Mouse (Mus musculus) neural tube, embryonic 12.5 days (tissue): Measurements from ENCODE around the gene Ykt6. TPM values are rescaled to one million over a fixed set of nuclear protein-coding genes. Genes with fewer than 3 reads are reported as not detected.

Experiments
- ATAC-seq: fragments of 200-750 bp; cut with Nextera tagmentation; 2 replicates; pipeline ENCODE4 v1.8.0; 2017; ENCODE audit warnings: low read depth, mild to moderate bottlenecking, moderate TSS enrichment, moderate library complexity; ENCODE audit not compliant: low FRiP score
- H3K27ac ChIP-seq: fragments of 300-500 bp; sonication (generic); 2 replicates; pipeline ENCODE4 v1.5.1; 2016
- H3K27me3 ChIP-seq: fragments of 300-500 bp; sonication (generic); replicated peaks from 2 replicates; pipeline ENCODE4 v1.6.1; 2016; ENCODE audit warnings: mild to moderate bottlenecking
- H3K36me3 ChIP-seq: fragments of 300-500 bp; sonication (generic); 2 replicates; pipeline ENCODE4 v1.6.1; 2016; ENCODE audit warnings: mild to moderate bottlenecking
- H3K4me1 ChIP-seq: fragments of 300-500 bp; sonication (generic); 2 replicates; pipeline ENCODE4 v1.6.1; 2016
- H3K4me2 ChIP-seq: fragments of 300-500 bp; sonication (generic); replicated peaks from 2 replicates; pipeline ENCODE4 v1.6.1; 2016; ENCODE audit warnings: mild to moderate bottlenecking
- H3K4me3 ChIP-seq: fragments of 300-500 bp; sonication (generic); 2 replicates; pipeline ENCODE4 v1.5.1; 2016
- H3K9ac ChIP-seq: fragments of 300-500 bp; sonication (generic); 2 replicates; pipeline ENCODE4 v1.6.1; 2016; ENCODE audit warnings: mild to moderate bottlenecking
- H3K9me3 ChIP-seq: fragments of 300-500 bp; sonication (generic); 2 replicates; pipeline ENCODE4 v1.6.1; 2016; ENCODE audit warnings: mild to moderate bottlenecking
- WGBS: fragments of 180-500 bp; shearing (Covaris S2); methylation state at CpG from one replicate; pipeline ENCODE4 v1.1.7; 2016; 5-methylcytosine and 5-hydroxymethylcytosine counted together
- polyA plus RNA-seq: library from polyadenylated mRNA; unstranded; fragments of >200 nt; fragmentation: Nextera tagmentation; extraction: Ambion mirVana; gene quantifications from 2 replicates; pipeline ENCODE4 v1.2.1, GENCODE M21; 2016

Gene Ykt6
- polyA plus RNA-seq: 59.0 and 62.1 TPM in 2 replicates

DNA sequence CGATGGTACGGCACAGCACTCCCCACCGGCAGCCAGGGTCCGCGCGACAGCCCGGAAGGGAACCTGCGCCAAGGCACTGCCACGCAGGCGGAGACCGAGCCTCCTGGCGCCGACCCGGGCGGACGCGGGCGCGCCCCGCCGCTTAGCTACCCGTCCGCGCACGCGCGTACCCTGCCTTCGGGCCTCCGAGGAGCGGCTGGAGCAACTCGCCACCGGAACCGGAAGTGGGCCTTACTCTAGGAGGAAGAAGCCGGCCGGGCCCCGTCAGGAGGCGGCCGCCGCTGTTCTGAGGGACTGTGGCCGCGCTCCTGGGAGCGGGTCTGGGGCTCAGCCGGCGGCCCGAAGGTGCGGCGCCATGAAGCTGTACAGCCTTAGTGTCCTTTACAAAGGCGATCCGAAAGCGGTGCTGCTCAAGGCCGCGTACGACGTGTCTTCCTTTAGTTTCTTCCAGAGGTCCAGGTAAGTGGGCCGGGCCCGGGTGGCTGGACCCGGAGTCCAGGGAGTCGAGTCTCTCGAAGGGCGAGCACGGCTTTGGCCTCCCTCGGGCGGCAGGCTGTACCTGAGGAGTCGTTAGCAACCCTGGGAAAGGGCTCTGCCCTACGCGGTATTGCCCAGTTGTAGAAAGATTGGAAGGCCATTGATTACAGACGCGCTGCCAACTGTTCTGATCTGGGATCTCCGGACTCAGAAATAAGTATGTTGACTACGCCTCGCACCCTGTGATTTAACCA is at the start of gene Ykt6:
TSS of gene Ykt6 (plus strand) at position 148 of the 731 bp plus-strand sequence.
- Histone ChIP-seq H3K4me1 (peaks cover 14% of the 10 kb centered on the region; the same call in 1 of the 2 replicates), H3K9ac (peak within 1 kb of the TSS; percentile 94), H3K9me3 (no peaks in the 10 kb centered on the region), H3K4me2 (peak within 1 kb of the TSS; percentile 83), H3K4me3 (peak within 1 kb of the TSS; percentile 92), H3K27ac (peak within 1 kb of the TSS; percentile 50; the same call in 1 of the 2 replicates), H3K36me3 (peaks cover 13% of the 10 kb centered on the region), H3K27me3 (no peaks in the 10 kb centered on the region)
- WGBS: under 1% methylated on average over 71 of the region's 71 CpGs
- ATAC-seq: peak; percentile 97

DNA sequence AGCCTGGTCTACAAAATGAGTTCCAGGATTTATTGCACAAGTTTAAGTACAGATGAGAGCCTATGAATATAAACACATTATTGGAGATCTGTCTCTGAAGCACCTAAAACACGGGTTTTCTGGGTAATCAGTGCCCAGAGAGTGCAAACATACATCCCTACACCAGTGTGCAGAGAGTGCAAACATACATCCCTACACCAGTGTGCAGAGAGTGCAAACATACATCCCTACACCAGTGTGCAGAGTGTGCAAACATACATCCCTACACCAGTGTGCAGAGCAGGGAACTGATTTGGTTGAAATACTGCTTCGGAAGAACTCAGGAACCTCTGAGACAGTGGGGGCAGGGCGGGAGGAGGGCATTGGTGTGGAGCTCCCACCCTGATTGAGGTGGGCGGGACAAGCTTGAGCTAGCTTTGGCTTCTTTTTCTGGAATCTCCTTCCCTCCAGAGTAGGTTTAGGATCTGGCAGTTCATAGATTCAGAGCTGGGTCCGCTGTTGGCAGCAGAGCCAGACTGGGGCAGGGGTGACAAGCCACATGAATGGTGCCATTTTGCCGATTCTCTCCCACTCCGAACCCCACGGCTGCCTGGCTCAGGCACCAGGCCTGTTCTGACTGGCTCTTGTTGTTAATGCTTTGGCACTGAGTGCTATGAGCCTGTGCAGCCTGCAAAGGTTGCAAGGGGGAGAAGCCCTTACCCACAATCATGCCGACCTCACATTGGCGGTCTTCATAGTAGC is 49.5 kb upstream of the Ykt6 start:
- peaks cover 20% of the 10 kb centered on the region for H3K4me1 ChIP-seq
- no peak for ATAC-seq
- H3K4me2 ChIP-seq: no peak overlapping the region
- H3K36me3 ChIP-seq: no peaks in the 10 kb centered on the region
- no peak overlapping the region for H3K4me3 ChIP-seq
- no peaks in the 10 kb centered on the region for H3K27me3 ChIP-seq
- H3K9me3 ChIP-seq: no peaks in the 10 kb centered on the region
- no peak overlapping the region for H3K9ac ChIP-seq
- WGBS: 85% methylated on average over 10 of the region's 10 CpGs
- no peak overlapping the region for H3K27ac ChIP-seq

DNA sequence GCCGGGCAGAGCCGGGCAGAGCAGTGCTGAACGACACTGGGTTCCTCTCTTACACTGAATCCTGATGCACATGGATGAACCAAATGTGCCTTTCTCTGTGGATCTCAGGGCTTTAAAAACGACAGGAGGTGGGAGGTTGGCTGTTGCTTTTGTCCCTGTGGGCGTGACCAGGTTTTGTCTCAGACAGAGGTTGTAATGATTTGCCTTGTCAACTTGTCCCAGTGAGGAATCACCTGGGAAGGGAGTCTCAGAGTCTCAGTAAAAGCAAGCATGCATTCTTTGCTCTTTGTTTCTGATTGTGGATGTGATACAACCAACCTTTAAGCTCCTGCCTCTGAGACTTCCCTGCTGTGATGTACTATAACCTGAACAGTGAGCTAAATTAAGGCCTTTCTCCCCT is 48.4 kb upstream of the Ykt6 start:
- ATAC-seq: no peak
- Histone ChIP-seq H3K4me3 (no peak overlapping the region), H3K27ac (no peak overlapping the region), H3K4me1 (peaks cover 9% of the 10 kb centered on the region; the same call in 1 of the 2 replicates), H3K4me2 (no peak overlapping the region), H3K27me3 (no peaks in the 10 kb centered on the region), H3K9me3 (no peaks in the 10 kb centered on the region), H3K9ac (no peak overlapping the region), H3K36me3 (no peaks in the 10 kb centered on the region)
- WGBS: 25% methylated on average over 5 of the region's 5 CpGs

DNA sequence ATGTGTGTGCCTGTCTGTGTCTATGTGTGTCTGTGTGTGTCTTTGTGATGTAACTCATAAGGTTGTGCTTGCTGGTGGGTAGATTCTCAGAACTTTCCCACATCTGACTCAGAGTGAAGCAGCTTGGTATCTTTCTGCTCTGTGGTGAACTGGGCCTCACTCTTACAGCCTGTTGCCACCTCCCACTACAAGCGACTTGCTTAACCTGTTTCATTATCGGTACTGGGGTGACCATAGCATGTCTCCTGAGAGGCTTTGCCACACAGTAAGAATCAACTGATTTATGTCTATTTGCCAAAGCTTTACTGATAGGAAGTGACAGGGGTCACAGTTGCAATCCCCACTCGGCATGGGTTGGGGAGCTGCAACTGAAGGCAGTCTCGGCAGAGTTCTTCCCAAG is 46.9 kb upstream of the Ykt6 start:
- H3K9ac ChIP-seq: no peak overlapping the region
- H3K4me2 ChIP-seq: no peak overlapping the region
- ATAC-seq: no peak
- 86% methylated on average over 4 of the region's 4 CpGs for WGBS
- no peaks in the 10 kb centered on the region for H3K9me3 ChIP-seq
- H3K4me1 ChIP-seq: no peaks in the 10 kb centered on the region
- no peak overlapping the region for H3K27ac ChIP-seq
- no peak overlapping the region for H3K4me3 ChIP-seq
- no peaks in the 10 kb centered on the region for H3K27me3 ChIP-seq
- H3K36me3 ChIP-seq: no peaks in the 10 kb centered on the region

DNA sequence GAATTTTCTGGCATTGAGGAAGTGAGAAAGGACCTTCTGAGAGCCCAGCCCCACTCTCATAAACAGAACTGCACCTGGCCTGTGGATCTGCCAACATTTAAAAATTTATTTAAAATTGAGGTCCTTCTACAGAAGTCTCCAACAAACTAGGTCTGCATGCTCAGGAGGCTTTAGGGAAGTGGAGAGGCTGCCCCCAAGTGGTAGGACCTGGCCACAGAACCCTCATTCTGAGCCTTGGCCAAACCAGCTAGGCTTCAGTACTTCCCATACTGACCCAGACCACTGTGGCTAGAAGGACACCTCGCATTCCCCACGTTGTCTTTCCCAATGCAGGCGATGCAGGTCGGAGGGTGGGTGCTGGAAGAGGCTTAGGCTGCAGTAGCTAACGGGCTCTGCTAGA is 42.9 kb upstream of the Ykt6 start:
- 33% methylated on average over 5 of the region's 5 CpGs for WGBS
- Histone ChIP-seq H3K27ac (no peak overlapping the region), H3K4me1 (no peaks in the 10 kb centered on the region), H3K9ac (no peak overlapping the region), H3K36me3 (no peaks in the 10 kb centered on the region), H3K9me3 (no peaks in the 10 kb centered on the region), H3K4me3 (no peak overlapping the region), H3K4me2 (no peak overlapping the region), H3K27me3 (no peaks in the 10 kb centered on the region)
- no peak; the same call in 1 of the 2 replicates for ATAC-seq

DNA sequence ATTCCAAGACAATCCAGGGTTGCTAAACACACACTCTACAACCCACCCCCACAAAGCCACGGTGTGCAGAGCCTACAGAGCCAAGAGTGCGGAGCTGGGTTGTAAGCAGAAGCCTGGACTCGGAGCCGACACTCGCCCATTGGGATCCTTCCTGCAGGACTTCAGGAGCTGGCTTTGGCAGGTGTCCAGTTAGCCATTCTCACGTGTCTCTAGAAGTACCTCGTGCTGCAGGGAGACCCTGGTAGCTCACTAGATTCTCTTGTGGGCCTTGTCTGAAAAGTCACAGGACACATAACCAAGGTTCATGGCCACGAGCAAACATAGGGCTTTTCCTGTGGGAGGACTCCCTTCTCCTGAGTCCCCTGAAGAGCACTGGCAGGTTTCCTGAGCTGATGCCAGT is 42.2 kb upstream of the Ykt6 start:
- Histone ChIP-seq H3K27me3 (no peaks in the 10 kb centered on the region), H3K9me3 (no peaks in the 10 kb centered on the region), H3K4me1 (no peaks in the 10 kb centered on the region), H3K27ac (no peak overlapping the region), H3K4me2 (no peak overlapping the region), H3K9ac (no peak overlapping the region), H3K4me3 (no peak overlapping the region), H3K36me3 (no peaks in the 10 kb centered on the region)
- ATAC-seq: no peak
- 71% methylated on average over 8 of the region's 8 CpGs for WGBS

DNA sequence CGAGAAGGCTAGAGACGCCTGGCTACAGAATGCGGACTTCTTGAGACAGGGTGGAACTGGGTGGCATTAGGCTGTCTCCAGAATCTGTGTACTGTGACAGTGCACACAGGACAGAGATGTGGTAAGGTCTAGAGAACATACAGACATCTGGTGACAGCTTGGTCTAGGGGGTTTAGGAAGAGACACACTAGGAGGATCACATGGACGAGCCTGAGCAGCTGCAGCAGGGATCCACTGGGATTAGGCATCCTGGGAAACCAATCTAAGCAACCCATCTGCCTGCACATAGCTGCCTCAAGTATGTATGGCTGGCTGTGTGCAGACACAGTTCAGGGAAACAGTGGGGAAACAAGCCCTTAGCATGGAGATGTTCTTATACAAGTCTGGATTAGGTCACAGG is 41.6 kb upstream of the Ykt6 start:
- ATAC-seq: no peak
- no peak overlapping the region for H3K4me2 ChIP-seq
- H3K4me3 ChIP-seq: no peak overlapping the region
- H3K27me3 ChIP-seq: no peaks in the 10 kb centered on the region
- H3K4me1 ChIP-seq: no peaks in the 10 kb centered on the region
- H3K36me3 ChIP-seq: no peaks in the 10 kb centered on the region
- H3K27ac ChIP-seq: no peak overlapping the region
- H3K9ac ChIP-seq: no peak overlapping the region
- 82% methylated on average over 4 of the region's 4 CpGs for WGBS
- no peaks in the 10 kb centered on the region for H3K9me3 ChIP-seq

DNA sequence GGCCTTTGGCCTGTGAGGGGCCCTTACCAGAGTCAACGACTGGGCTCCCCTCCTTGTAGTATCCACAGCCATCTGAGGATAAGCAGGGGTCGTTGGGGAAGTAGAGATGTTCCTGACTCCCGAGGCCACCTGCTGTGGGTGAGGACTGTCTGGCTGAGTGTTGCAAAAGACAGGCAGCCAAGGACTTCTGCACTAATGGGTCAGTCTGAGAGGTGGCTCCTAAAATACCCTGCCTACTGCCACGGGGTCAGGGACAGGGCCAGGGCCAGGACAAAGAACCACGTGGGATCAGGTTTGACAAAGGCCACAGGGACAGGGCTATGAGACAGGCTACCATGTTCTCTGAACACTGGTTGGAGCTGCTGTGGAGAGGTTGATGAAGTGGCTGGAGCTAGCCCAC is 40.6 kb upstream of the Ykt6 start:
- no peak for ATAC-seq
- Histone ChIP-seq H3K4me1 (no peaks in the 10 kb centered on the region), H3K4me3 (no peak overlapping the region), H3K27ac (no peak overlapping the region), H3K9ac (no peak overlapping the region), H3K27me3 (no peaks in the 10 kb centered on the region), H3K36me3 (no peaks in the 10 kb centered on the region), H3K4me2 (no peak overlapping the region), H3K9me3 (no peaks in the 10 kb centered on the region)
- WGBS: 56% methylated on average over 5 of the region's 5 CpGs

DNA sequence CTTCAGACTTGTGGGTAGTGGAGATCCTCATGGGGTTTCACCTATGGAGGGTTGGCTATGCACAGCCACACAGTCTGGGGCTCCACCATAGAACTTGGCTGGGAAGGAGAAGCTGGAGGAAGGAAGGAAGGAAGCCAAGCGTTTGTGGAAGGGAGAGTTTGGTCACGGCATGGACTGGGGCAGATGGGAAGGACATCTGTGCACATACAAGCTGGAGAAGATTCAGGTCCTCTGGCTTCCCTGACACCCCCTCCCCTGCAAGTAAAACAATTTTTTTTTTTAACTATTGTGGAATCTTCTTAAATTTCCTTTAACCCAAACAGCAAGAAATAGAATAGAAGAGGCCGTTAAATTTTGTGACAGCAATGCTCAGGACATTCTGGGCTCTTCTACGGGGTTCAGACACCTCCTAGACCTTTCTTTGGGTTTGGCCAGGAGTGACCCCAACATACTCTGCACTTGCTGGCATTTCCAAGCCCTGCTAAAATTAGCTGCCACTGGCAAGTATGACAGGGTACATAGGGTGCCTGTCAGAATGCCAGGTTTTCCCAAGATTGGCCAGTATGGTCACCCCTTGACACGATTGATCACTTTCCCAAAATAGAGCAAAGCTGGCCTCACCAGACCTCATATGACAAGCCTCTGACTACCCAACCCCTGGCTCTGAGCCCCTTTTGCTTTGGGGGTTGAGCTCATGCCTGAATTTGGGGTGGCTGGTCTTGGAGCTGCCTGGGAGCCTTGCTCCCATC is 39.9 kb upstream of the Ykt6 start:
- no peak for ATAC-seq
- Histone ChIP-seq H3K4me2 (no peak overlapping the region), H3K9ac (no peak overlapping the region), H3K27ac (no peak overlapping the region), H3K4me3 (no peak overlapping the region), H3K4me1 (no peaks in the 10 kb centered on the region), H3K9me3 (no peaks in the 10 kb centered on the region), H3K36me3 (no peaks in the 10 kb centered on the region), H3K27me3 (no peaks in the 10 kb centered on the region)
- 87% methylated on average over 5 of the region's 5 CpGs for WGBS

DNA sequence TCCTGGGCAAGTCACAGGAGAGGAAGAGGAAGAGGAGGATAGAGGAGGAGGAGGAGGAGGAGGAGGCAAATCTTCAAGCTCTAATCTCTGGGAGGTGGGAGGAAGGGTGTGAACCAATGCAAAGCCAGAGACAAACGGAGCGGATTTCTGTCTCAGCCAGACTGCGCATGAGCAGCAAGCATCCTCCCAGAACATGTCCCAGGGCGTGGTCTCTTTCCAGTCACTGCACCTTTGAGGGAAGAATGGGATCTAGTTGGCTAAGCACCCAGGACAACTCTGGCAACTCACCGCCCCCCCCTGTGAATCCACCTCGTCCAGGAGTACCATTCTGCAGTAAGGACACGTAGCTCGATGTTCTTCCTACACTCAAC is 39.3 kb upstream of the Ykt6 start:
- no peak overlapping the region for H3K4me2 ChIP-seq
- H3K9me3 ChIP-seq: no peaks in the 10 kb centered on the region
- H3K9ac ChIP-seq: no peak overlapping the region
- H3K4me3 ChIP-seq: no peak overlapping the region
- H3K4me1 ChIP-seq: no peaks in the 10 kb centered on the region
- no peaks in the 10 kb centered on the region for H3K27me3 ChIP-seq
- ATAC-seq: no peak
- no peaks in the 10 kb centered on the region for H3K36me3 ChIP-seq
- no peak overlapping the region for H3K27ac ChIP-seq
- WGBS: 78% methylated on average over 8 of the region's 8 CpGs

DNA sequence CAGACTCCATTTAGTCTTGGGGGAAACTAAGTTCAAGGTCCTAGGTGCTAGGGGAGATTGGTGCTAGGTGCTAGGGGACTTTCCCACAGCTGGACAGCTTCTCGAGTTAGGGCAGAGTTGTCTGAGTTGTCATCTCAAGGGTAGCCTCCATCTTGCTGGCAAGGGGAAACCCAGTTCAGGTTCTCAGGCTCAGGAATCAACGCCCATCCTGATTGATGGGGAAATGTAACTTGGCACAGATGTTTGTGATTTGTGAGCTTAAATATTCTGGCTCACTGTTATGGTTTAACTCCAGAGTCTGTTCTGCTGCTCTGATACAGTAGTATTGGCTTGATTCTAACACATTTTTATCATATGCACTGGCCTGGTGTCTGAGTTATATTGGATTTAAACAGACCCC is 37.4 kb upstream of the Ykt6 start:
- Histone ChIP-seq H3K27ac (no peak overlapping the region), H3K27me3 (no peaks in the 10 kb centered on the region), H3K36me3 (no peaks in the 10 kb centered on the region), H3K9ac (no peak overlapping the region), H3K4me3 (no peak overlapping the region), H3K4me1 (no peaks in the 10 kb centered on the region), H3K4me2 (no peak overlapping the region), H3K9me3 (no peaks in the 10 kb centered on the region)
- ATAC-seq: no peak
- 76% methylated on average over 2 of the region's 2 CpGs for WGBS

DNA sequence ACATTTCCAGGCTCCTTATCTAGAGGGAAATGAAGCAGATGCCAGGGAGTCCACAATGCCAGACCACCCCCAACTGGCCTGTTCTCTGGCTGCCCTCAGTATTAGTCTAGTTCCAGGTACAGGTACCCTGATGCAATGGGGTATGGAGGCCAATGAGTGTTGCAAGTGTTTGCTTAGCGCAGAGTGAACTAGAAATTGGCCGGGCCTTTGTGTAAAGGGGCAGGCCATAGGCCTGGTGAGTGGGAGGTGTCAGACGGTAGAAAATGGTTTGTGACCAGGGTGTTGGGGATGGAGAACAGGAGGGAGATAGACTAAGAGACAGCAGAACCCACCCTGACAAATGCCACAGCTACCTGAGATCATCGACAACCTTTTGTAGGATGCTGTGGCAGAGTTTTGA is 35.9 kb upstream of the Ykt6 start:
- no peak overlapping the region for H3K9ac ChIP-seq
- WGBS: 95% methylated on average over 4 of the region's 4 CpGs
- ATAC-seq: no peak
- H3K27me3 ChIP-seq: no peaks in the 10 kb centered on the region
- no peak overlapping the region for H3K4me3 ChIP-seq
- no peaks in the 10 kb centered on the region for H3K4me1 ChIP-seq
- H3K36me3 ChIP-seq: no peaks in the 10 kb centered on the region
- no peak overlapping the region for H3K27ac ChIP-seq
- no peaks in the 10 kb centered on the region for H3K9me3 ChIP-seq
- H3K4me2 ChIP-seq: no peak overlapping the region
